Mouse (Mus musculus) hindbrain, embryonic 16.5 days (tissue): ENCODE data around the gene Fars2. TPM values are rescaled to one million over a fixed set of nuclear protein-coding genes. Genes with fewer than 3 reads are reported as not detected.
"Not testable (repeated sequence)": the region's sequence is repeated elsewhere in the genome, so short reads cannot be mapped to it uniquely, and the experiment has no call there.

ENCODE experiments used
- ATAC-seq: fragments of 200-750 bp; cut with Nextera tagmentation; 2 replicates; pipeline ENCODE4 v1.8.0; 2017; ENCODE audit warnings: moderate TSS enrichment, moderate library complexity
- H3K27ac ChIP-seq: fragments of 300-500 bp; sonication (generic); 2 replicates; pipeline ENCODE4 v1.5.1; 2014; ENCODE audit warnings: low read depth, mild to moderate bottlenecking, control low read depth, low read length, moderate library complexity
- H3K27me3 ChIP-seq: fragments of 300-500 bp; sonication (generic); replicated peaks from 2 replicates; pipeline ENCODE4 v1.6.1; 2014; ENCODE audit warnings: low read length; ENCODE audit not compliant: control insufficient read depth, insufficient read depth
- H3K36me3 ChIP-seq: fragments of 300-500 bp; sonication (generic); 2 replicates; pipeline ENCODE4 v1.6.1; 2014; ENCODE audit warnings: mild to moderate bottlenecking, low read length, moderate library complexity, mixed read lengths; ENCODE audit not compliant: control insufficient read depth, insufficient read depth
- H3K4me1 ChIP-seq: fragments of 300-500 bp; sonication (generic); 2 replicates; pipeline ENCODE4 v1.6.1; 2014; ENCODE audit warnings: low read depth, low read length; ENCODE audit not compliant: control insufficient read depth, insufficient read depth
- H3K4me2 ChIP-seq: fragments of 300-500 bp; sonication (generic); 2 replicates; pipeline ENCODE4 v1.6.1; 2014; ENCODE audit warnings: mild to moderate bottlenecking, low read length, control low read depth, moderate library complexity
- H3K4me3 ChIP-seq: fragments of 300-500 bp; sonication (generic); 2 replicates; pipeline ENCODE4 v1.5.1; 2014; ENCODE audit warnings: mild to moderate bottlenecking, low read length, control low read depth, moderate library complexity
- H3K9ac ChIP-seq: fragments of 300-500 bp; sonication (generic); 2 replicates; pipeline ENCODE4 v1.6.1; 2014; ENCODE audit warnings: low read depth, mild to moderate bottlenecking, control low read depth, low read length, moderate library complexity
- H3K9me3 ChIP-seq: fragments of 300-500 bp; sonication (generic); 2 replicates; pipeline ENCODE4 v1.6.1; 2014; ENCODE audit warnings: mild to moderate bottlenecking, low read length, moderate library complexity; ENCODE audit not compliant: control insufficient read depth
- WGBS: fragments of 180-500 bp; shearing (Covaris S2); extraction: QIAGEN DNeasy Blood & Tissue Kit; methylation state at CpG from one replicate; pipeline ENCODE4 v1.1.7; 2014; 5-methylcytosine and 5-hydroxymethylcytosine counted together
- polyA plus RNA-seq: library from polyadenylated mRNA; unstranded; fragments of >200 nt; fragmentation: Nextera tagmentation; extraction: Ambion mirVana; gene quantifications from 2 replicates; pipeline ENCODE4 v1.2.1, GENCODE M21; 2015

Fars2 gene
- polyA plus RNA-seq, 1 experiment from 2014 or later, result 29.2 TPM

DNA sequence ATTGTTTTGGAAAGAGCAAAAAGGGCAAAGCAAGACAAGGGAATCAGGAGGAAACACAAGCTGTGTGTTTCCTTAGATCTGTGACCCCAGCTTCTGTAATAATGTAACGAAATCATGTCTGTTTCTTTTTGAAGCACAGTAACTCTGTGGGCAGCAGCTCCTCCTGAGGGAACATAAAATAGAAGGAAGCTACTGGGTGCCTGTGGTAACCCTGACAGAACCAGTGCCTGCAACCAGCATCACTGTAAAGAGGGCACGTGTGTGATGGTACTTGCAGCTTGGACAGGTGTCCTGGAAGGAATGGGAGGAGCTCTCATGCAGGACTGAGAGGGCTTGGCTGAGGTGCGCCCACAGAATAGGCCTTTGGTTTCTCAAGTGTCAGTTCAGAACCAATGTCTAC lies 305.2 kb downstream of the Fars2 start:
- no peak for ATAC-seq
- no peaks in the 10 kb centered on the region for H3K27me3 ChIP-seq
- WGBS, result 82% methylated on average over 3 of the region's 3 CpGs

GRCm38 (mm10) chr13:36425824-36426705 lies 308.9 kb downstream of the Fars2 start:
- not testable (repeated sequence) for H3K9ac ChIP-seq, H3K4me3 ChIP-seq, H3K36me3 ChIP-seq, H3K4me1 ChIP-seq, ATAC-seq, H3K4me2 ChIP-seq, H3K9me3 ChIP-seq, H3K27me3 ChIP-seq, H3K27ac ChIP-seq
- 81% methylated on average over 17 of the region's 17 CpGs for WGBS

More for the DNA sequence above, 305.2 kb downstream of the Fars2 start:
- Histone ChIP-seq H3K4me2 (no peak overlapping the region), H3K9me3 (peaks cover 2% of the 10 kb centered on the region; the same call in 1 of the 2 replicates), H3K9ac (no peak overlapping the region), H3K36me3 (no peaks in the 10 kb centered on the region), H3K4me3 (no peak overlapping the region), H3K4me1 (no peaks in the 10 kb centered on the region), H3K27ac (no peak overlapping the region)

- peak; percentile 67 for ATAC-seq
These were observed 312.4 kb downstream of the Fars2 start for GRCm38 (mm10) chr13:36429500-36430189.

DNA sequence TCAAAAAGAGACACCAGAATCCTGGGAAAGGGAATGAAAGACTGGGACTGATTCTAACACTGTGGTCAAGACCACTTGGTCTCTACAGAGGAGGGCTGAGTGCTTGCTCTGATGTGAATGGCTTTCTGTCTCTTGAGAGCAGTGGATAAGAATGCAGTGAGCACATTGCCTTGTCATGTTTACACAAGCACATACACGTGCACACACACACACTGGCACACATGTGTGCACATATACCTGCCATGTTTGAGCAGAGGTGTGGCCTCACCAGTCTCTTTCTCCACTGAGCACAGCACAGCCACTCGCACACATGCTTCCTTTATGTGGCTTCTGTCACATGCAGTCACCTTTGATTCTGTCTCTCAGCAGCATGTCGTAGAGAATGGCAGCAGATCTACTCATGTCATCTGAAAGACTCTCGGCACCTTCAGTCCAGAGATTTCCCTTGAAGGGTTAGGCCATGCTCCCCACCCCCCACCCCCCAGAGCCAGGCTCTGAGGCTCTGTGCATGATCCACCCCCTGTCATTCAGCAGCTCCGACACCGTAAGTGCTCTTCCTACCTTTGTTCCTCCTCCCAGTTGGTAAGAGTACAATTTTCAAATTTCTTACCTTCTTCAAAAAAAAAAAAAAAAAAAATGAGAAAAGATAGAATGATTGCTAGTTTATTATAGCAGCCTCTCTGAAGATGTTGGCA lies 313.4 kb downstream of the Fars2 start:
- ATAC-seq, result peak; percentile 44
- no peak overlapping the region for H3K4me2 ChIP-seq
- no peaks in the 10 kb centered on the region for H3K9me3 ChIP-seq
- no peak overlapping the region for H3K27ac ChIP-seq
- H3K9ac ChIP-seq, result no peak overlapping the region
- WGBS, result 71% methylated on average over 6 of the region's 6 CpGs
- no peaks in the 10 kb centered on the region for H3K27me3 ChIP-seq
- H3K36me3 ChIP-seq, result no peaks in the 10 kb centered on the region
- H3K4me1 ChIP-seq, result no peaks in the 10 kb centered on the region; the same call in 1 of the 2 replicates
- no peak overlapping the region for H3K4me3 ChIP-seq

More at GRCm38 (mm10) chr13:36429500-36430189, 312.4 kb downstream of the Fars2 start:
- H3K27me3 ChIP-seq, result no peaks in the 10 kb centered on the region
- H3K9me3 ChIP-seq, result no peaks in the 10 kb centered on the region
- no peaks in the 10 kb centered on the region; the same call in 1 of the 2 replicates for H3K4me1 ChIP-seq
- no peak overlapping the region for H3K4me2 ChIP-seq
- no peaks in the 10 kb centered on the region for H3K36me3 ChIP-seq
- H3K27ac ChIP-seq, result no peak overlapping the region
- 60% methylated on average over 7 of the region's 7 CpGs for WGBS
- H3K4me3 ChIP-seq, result no peak overlapping the region
- H3K9ac ChIP-seq, result no peak overlapping the region

GRCm38 (mm10) chr13:36431974-36432518 lies 314.8 kb downstream of the Fars2 start:
- no peaks in the 10 kb centered on the region for H3K36me3 ChIP-seq
- H3K9ac ChIP-seq, result no peak overlapping the region
- H3K4me1 ChIP-seq, result no peaks in the 10 kb centered on the region; the same call in 1 of the 2 replicates
- no peak overlapping the region for H3K4me2 ChIP-seq
- no peak for ATAC-seq
- no peaks in the 10 kb centered on the region for H3K9me3 ChIP-seq
- H3K4me3 ChIP-seq, result no peak overlapping the region
- no peak overlapping the region for H3K27ac ChIP-seq
- H3K27me3 ChIP-seq, result no peaks in the 10 kb centered on the region
- WGBS, result 90% methylated on average over 8 of the region's 8 CpGs

DNA sequence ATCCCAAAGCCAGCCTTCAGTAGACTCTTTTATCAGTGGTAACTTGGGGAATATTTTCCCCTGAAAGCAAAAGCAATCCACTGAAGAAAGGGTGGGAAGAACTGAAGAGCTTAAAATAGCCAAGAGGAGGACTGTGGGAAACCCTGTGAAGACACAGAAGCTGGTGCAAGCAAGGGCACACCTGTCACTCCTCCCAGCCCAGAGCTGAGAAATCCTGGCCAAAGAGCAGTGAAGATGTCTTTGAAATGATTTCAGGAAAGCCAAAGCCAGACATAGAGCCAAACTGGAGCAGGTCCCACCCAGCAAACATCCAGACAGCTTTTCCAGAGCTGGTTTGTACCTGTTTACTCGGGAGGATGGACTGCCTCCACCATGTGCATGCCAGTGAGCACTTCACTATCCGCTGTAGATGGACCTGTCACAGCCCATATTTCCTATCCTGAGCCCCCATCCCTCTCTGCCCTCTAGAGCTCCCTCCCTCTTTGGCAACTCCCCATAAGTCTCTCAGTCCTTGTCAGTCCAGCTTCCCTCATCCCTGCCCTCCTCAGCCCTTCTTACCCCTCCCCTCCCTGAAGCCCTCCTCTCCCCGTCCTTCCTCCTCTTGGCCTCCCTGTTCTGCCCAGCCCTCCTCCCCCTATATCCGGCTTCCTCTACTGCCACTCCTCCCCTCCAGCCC lies 327.7 kb downstream of the Fars2 start:
- no peak overlapping the region for H3K4me3 ChIP-seq
- WGBS, result 61% methylated on average over 4 of the region's 4 CpGs

DNA sequence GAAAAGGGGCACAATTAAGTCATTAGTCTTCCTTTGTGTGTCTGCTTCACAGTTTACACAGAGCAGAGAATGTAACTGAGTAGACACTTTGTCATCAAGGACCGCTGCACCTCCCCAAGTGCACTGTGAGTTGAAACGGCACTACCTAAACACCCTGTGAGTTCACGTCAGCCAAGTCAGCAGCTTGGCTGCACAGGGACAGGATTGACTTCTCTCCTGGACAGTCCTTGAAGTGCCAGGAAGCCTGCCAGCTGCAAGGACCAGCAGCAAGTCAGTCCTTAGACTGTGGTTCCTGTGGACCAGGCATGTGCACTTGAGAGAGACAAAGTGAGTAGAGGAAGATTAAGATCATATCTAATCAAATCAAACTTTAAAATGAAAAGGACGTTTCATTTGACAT lies 330.7 kb downstream of the Fars2 start:
- no peaks in the 10 kb centered on the region; the same call in 1 of the 2 replicates for H3K4me1 ChIP-seq
- H3K27ac ChIP-seq, result no peak overlapping the region
- H3K36me3 ChIP-seq, result no peaks in the 10 kb centered on the region
- no peaks in the 10 kb centered on the region for H3K9me3 ChIP-seq
- peak; percentile 45; the same call in 1 of the 2 replicates for ATAC-seq
- H3K27me3 ChIP-seq, result no peaks in the 10 kb centered on the region
- no peak overlapping the region for H3K9ac ChIP-seq
- no peak overlapping the region for H3K4me2 ChIP-seq
- WGBS, result 39% methylated on average over 4 of the region's 4 CpGs
- no peak overlapping the region for H3K4me3 ChIP-seq

More for the DNA sequence above, 327.7 kb downstream of the Fars2 start:
- no peak overlapping the region for H3K9ac ChIP-seq
- H3K9me3 ChIP-seq, result no peaks in the 10 kb centered on the region
- peak; percentile 58 for ATAC-seq
- H3K27ac ChIP-seq, result no peak overlapping the region
- no peaks in the 10 kb centered on the region; the same call in 1 of the 2 replicates for H3K4me1 ChIP-seq
- no peak overlapping the region for H3K4me2 ChIP-seq
- no peaks in the 10 kb centered on the region for H3K36me3 ChIP-seq
- H3K27me3 ChIP-seq, result no peaks in the 10 kb centered on the region

- no peak overlapping the region for H3K4me2 ChIP-seq
- no peak overlapping the region for H3K4me3 ChIP-seq
- H3K27ac ChIP-seq, result no peak overlapping the region
- no peaks in the 10 kb centered on the region for H3K36me3 ChIP-seq
- H3K9me3 ChIP-seq, result no peaks in the 10 kb centered on the region
- no peaks in the 10 kb centered on the region; the same call in 1 of the 2 replicates for H3K4me1 ChIP-seq
- H3K9ac ChIP-seq, result no peak overlapping the region
- no peaks in the 10 kb centered on the region for H3K27me3 ChIP-seq
- no peak for ATAC-seq
- WGBS, result 71% methylated on average over 7 of the region's 7 CpGs
These were observed 331.4 kb downstream of the Fars2 start for GRCm38 (mm10) chr13:36448565-36448964.
